Mouse (Mus musculus): ENCODE measurements at regions not wholly inside any gene's neighbourhood (a gene's known extent, or its start where the extent isn't known, plus 50 kb on each side); places are given as distances from the start of the nearest gene placed in this dataset.

DNA sequence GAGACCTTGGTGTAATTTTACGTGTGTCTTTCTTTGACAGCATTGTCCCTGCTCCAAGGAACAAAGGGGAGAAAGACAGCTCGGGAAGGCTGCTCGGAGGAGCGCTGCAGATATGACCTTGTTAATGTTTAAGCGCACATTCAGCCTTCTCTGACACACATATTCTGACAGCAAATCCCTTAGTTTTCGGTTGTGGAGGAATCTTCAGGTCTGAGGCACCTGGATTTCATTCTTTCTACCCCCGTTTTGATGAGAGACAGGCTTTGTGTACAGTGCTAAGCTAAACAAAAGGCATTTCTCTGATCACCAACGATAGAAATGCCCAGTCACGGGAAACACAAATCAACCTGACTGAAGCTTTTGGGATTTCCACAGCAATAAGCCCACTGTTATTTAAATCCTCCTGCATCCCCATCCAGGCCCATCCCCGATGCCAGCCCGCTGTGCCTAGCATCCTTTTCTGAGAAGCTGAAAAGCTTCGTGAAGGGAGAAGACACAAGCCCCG is 181.1 kb upstream of the Nrsn1 start:
- TF ChIP-seq CTCF (IDR thresholded peaks at IDR 0.05; ENCODE audit: low read depth), result no peak
- TF ChIP-seq EP300 (IDR thresholded peaks at IDR 0.05; ENCODE audit: low read depth), result no peak
